Mouse (Mus musculus) CH12.LX (cell line): Measurements from ENCODE around the gene Minos1. TPM values are rescaled to one million over a fixed set of nuclear protein-coding genes. Genes with fewer than 3 reads are reported as not detected.

ENCODE experiments used
- DNase-seq: peaks from one replicate; pipeline ENCODE4 v3.0.0-alpha.2; 2013; ENCODE audit errors: extremely low read depth
- H3K27ac ChIP-seq: 2 replicates; pipeline ENCODE4 v1.5.1; 2012; ENCODE audit warnings: low read depth, mild to moderate bottlenecking, control low read depth, moderate library complexity; ENCODE audit not compliant: insufficient read depth
- H3K27me3 ChIP-seq: replicated peaks from 2 replicates; pipeline ENCODE3; 2012; ENCODE audit warnings: inconsistent platforms
- H3K36me3 ChIP-seq, 2 experiments: replicated peaks in 1 of 2; 2 replicates each; pipeline versions ENCODE3 to v1.6.1; 2012; ENCODE audit warnings: inconsistent platforms in 1 of 2, low read length in 1 of 2, mild to moderate bottlenecking in 1 of 2, mixed read lengths in 1 of 2, moderate library complexity in 1 of 2; ENCODE audit not compliant: control insufficient read depth in 1 of 2, insufficient read depth in 1 of 2
- H3K4me1 ChIP-seq, 2 experiments: 2 replicates each; pipeline ENCODE4 v1.6.1; 2012; ENCODE audit warnings: inconsistent platforms in 1 of 2, moderate library complexity in 1 of 2; ENCODE audit not compliant: insufficient read depth in 2 of 2, control insufficient read depth in 1 of 2
- H3K4me2 ChIP-seq: 2 replicates; pipeline ENCODE4 v1.6.1; 2012; ENCODE audit warnings: low read depth, mild to moderate bottlenecking, control low read depth; ENCODE audit not compliant: poor library complexity, insufficient read depth, severe bottlenecking
- H3K4me3 ChIP-seq, 3 experiments: fragments of 150-350 bp in 1 of 3; sonication (generic) in 1 of 3; replicated peaks in 1 of 3; 2 replicates each; pipeline versions ENCODE3 to v1.5.1; 2011 to 2012; ENCODE audit warnings: low read depth in 2 of 3, low read length in 2 of 3, mild to moderate bottlenecking in 2 of 3, moderate library complexity in 2 of 3, control low read depth in 1 of 3, improper control_type of control experiment in 1 of 3, inconsistent platforms in 1 of 3, mixed read lengths in 1 of 3; ENCODE audit not compliant: poor library complexity in 1 of 3
- H3K79me2 ChIP-seq: replicated peaks from 2 replicates; pipeline ENCODE4 v1.6.1; 2012; ENCODE audit warnings: mild to moderate bottlenecking, moderate library complexity; ENCODE audit not compliant: control insufficient read depth, poor library complexity, insufficient read depth, severe bottlenecking; ENCODE audit errors: extremely low read depth
- H3K9ac ChIP-seq: 2 replicates; pipeline ENCODE4 v1.6.1; 2012; ENCODE audit warnings: low read depth, mild to moderate bottlenecking, control low read depth, moderate library complexity; ENCODE audit not compliant: insufficient read depth
- H3K9me3 ChIP-seq: replicated peaks from 2 replicates; pipeline ENCODE3; 2012; ENCODE audit warnings: low read length, inconsistent platforms, mixed read lengths
- BHLHE40 ChIP-seq: IDR thresholded peaks from 2 replicates; pipeline ENCODE4 v1.6.1; 2011; ENCODE audit warnings: mild to moderate bottlenecking, low read depth, low read length, improper control_type of control experiment
- CHD1 ChIP-seq: IDR thresholded peaks from 2 replicates; pipeline ENCODE4 v1.6.1; 2012; ENCODE audit warnings: low read depth, low read length, improper control_type of control experiment, inconsistent platforms
- CHD2 ChIP-seq: IDR thresholded peaks from 2 replicates; pipeline ENCODE4 v1.6.1; 2011; ENCODE audit warnings: low read length, improper control_type of control experiment
- CTCF ChIP-seq, 2 experiments: IDR thresholded peaks in 1 of 2; conservative IDR thresholded peaks in 1 of 2; 2 replicates each; pipeline ENCODE4 v1.5.1; 2011 to 2012; ENCODE audit warnings: low read depth in 2 of 2, low read length in 2 of 2, improper control_type of control experiment in 1 of 2, inconsistent platforms in 1 of 2, mild to moderate bottlenecking in 1 of 2, moderate library complexity in 1 of 2
- E2F4 ChIP-seq: IDR thresholded peaks from 2 replicates; pipeline ENCODE4 v1.6.1; 2011; ENCODE audit warnings: low read depth, low read length, improper control_type of control experiment; ENCODE audit not compliant: insufficient replicate concordance
- ELF1 ChIP-seq: IDR thresholded peaks from 2 replicates; pipeline ENCODE4 v1.6.1; 2014; ENCODE audit warnings: low read depth, mild to moderate bottlenecking, inconsistent platforms, low read length, improper control_type of control experiment
- EP300 ChIP-seq: IDR thresholded peaks from 2 replicates; pipeline ENCODE4 v1.6.1; 2011; ENCODE audit warnings: low read length, improper control_type of control experiment
- ETS1 ChIP-seq: conservative IDR thresholded peaks from 2 replicates; pipeline ENCODE4 v1.6.1; 2012; ENCODE audit warnings: low read depth, mild to moderate bottlenecking, inconsistent platforms, low read length, improper control_type of control experiment, moderate library complexity
- GABPA ChIP-seq: IDR thresholded peaks from 2 replicates; pipeline ENCODE4 v1.6.1; 2012; ENCODE audit warnings: low read depth, low read length, improper control_type of control experiment, inconsistent platforms; ENCODE audit not compliant: insufficient replicate concordance
- HCFC1 ChIP-seq: IDR thresholded peaks from 2 replicates; pipeline ENCODE4 v1.6.1; 2012; ENCODE audit warnings: low read depth, mild to moderate bottlenecking, inconsistent platforms, low read length, improper control_type of control experiment
- IRF4 ChIP-seq: IDR thresholded peaks from 2 replicates; pipeline ENCODE4 v1.6.1; 2014; ENCODE audit warnings: low read depth, mild to moderate bottlenecking, inconsistent platforms, low read length, improper control_type of control experiment
- JUN ChIP-seq: IDR thresholded peaks from 2 replicates; pipeline ENCODE4 v1.6.1; 2011; ENCODE audit warnings: low read depth, mild to moderate bottlenecking, low read length, improper control_type of control experiment, moderate library complexity; ENCODE audit not compliant: insufficient read depth
- JUND ChIP-seq: conservative IDR thresholded peaks from 2 replicates; pipeline ENCODE4 v1.6.1; 2011; ENCODE audit warnings: low read depth, low read length, improper control_type of control experiment
- KAT2A ChIP-seq: IDR thresholded peaks from 2 replicates; pipeline ENCODE4 v1.6.1; 2012; ENCODE audit warnings: low read length, improper control_type of control experiment, inconsistent platforms; ENCODE audit not compliant: insufficient replicate concordance
- MAFK ChIP-seq: IDR thresholded peaks from 2 replicates; pipeline ENCODE4 v1.6.1; 2011; ENCODE audit warnings: low read length, improper control_type of control experiment; ENCODE audit not compliant: insufficient replicate concordance
- MAX ChIP-seq: IDR thresholded peaks from 2 replicates; pipeline ENCODE4 v1.6.1; 2011; ENCODE audit warnings: low read length, improper control_type of control experiment
- MAZ ChIP-seq: IDR thresholded peaks from 2 replicates; pipeline ENCODE4 v1.6.1; 2012; ENCODE audit warnings: low read depth, mild to moderate bottlenecking, inconsistent platforms, low read length, improper control_type of control experiment, moderate library complexity
- MEF2A ChIP-seq: IDR thresholded peaks from 2 replicates; pipeline ENCODE4 v1.6.1; 2014; ENCODE audit warnings: low read depth, mild to moderate bottlenecking, inconsistent platforms, low read length, improper control_type of control experiment, borderline replicate concordance
- MXI1 ChIP-seq: IDR thresholded peaks from 2 replicates; pipeline ENCODE4 v1.6.1; 2011; ENCODE audit warnings: mild to moderate bottlenecking, low read depth, low read length, improper control_type of control experiment
- MYC ChIP-seq: IDR thresholded peaks from 2 replicates; pipeline ENCODE4 v1.6.1; 2011; ENCODE audit warnings: low read depth, mild to moderate bottlenecking, improper control_type of control experiment, low read length
- NELFE ChIP-seq: IDR thresholded peaks from 2 replicates; pipeline ENCODE4 v1.6.1; 2011; ENCODE audit warnings: low read depth, low read length, improper control_type of control experiment
- NRF1 ChIP-seq: IDR thresholded peaks from 2 replicates; pipeline ENCODE4 v1.6.1; 2014; ENCODE audit warnings: low read depth, mild to moderate bottlenecking, inconsistent platforms, low read length, improper control_type of control experiment, moderate library complexity
- PAX5 ChIP-seq: IDR thresholded peaks from 2 replicates; pipeline ENCODE4 v1.6.1; 2012; ENCODE audit warnings: low read length, inconsistent platforms, mixed read lengths
- POLR2A ChIP-seq: IDR thresholded peaks from 2 replicates; pipeline ENCODE4 v1.6.1; 2011; ENCODE audit warnings: low read depth, mild to moderate bottlenecking, improper control_type of control experiment, low read length
- POLR2AphosphoS2 ChIP-seq: IDR thresholded peaks from 2 replicates; pipeline ENCODE4 v1.6.1; 2011; ENCODE audit warnings: low read depth, low read length, improper control_type of control experiment
- RAD21 ChIP-seq: IDR thresholded peaks from 2 replicates; pipeline ENCODE4 v1.6.1; 2011; ENCODE audit warnings: low read depth, mild to moderate bottlenecking, low read length, improper control_type of control experiment, moderate library complexity
- RCOR1 ChIP-seq: conservative IDR thresholded peaks from 2 replicates; pipeline ENCODE4 v1.6.1; 2012; ENCODE audit warnings: low read depth, mild to moderate bottlenecking, inconsistent platforms, low read length, improper control_type of control experiment
- SIN3A ChIP-seq: IDR thresholded peaks from 2 replicates; pipeline ENCODE4 v1.6.1; 2012; ENCODE audit warnings: low read length, improper control_type of control experiment, inconsistent platforms
- SMC3 ChIP-seq: IDR thresholded peaks from 2 replicates; pipeline ENCODE4 v1.6.1; 2011; ENCODE audit warnings: low read depth, low read length, improper control_type of control experiment
- TBP ChIP-seq: conservative IDR thresholded peaks from 2 replicates; pipeline ENCODE4 v1.6.1; 2011; ENCODE audit warnings: low read depth, low read length, improper control_type of control experiment
- TCF12 ChIP-seq: IDR thresholded peaks from 2 replicates; pipeline ENCODE4 v1.6.1; 2014; ENCODE audit warnings: low read depth, mild to moderate bottlenecking, inconsistent platforms, low read length, improper control_type of control experiment
- UBTF ChIP-seq: IDR thresholded peaks from 2 replicates; pipeline ENCODE4 v1.6.1; 2012; ENCODE audit warnings: low read depth, mild to moderate bottlenecking, inconsistent platforms, low read length, improper control_type of control experiment, moderate library complexity
- USF1 ChIP-seq: IDR thresholded peaks from 2 replicates; pipeline ENCODE4 v1.6.1; 2014; ENCODE audit warnings: low read depth, mild to moderate bottlenecking, inconsistent platforms, low read length, improper control_type of control experiment
- USF2 ChIP-seq: conservative IDR thresholded peaks from 2 replicates; pipeline ENCODE4 v1.6.1; 2011; ENCODE audit warnings: low read depth, low read length, improper control_type of control experiment
- ZC3H11A ChIP-seq: IDR thresholded peaks from 2 replicates; pipeline ENCODE4 v1.6.1; 2012; ENCODE audit warnings: low read depth, mild to moderate bottlenecking, inconsistent platforms, low read length, improper control_type of control experiment
- ZKSCAN1 ChIP-seq: IDR thresholded peaks from 2 replicates; pipeline ENCODE4 v1.6.1; 2012; ENCODE audit warnings: low read depth, inconsistent platforms, low read length, improper control_type of control experiment, borderline replicate concordance
- ZMIZ1 ChIP-seq: IDR thresholded peaks from 2 replicates; pipeline ENCODE4 v1.6.1; 2012; ENCODE audit warnings: low read depth, mild to moderate bottlenecking, inconsistent platforms, low read length, improper control_type of control experiment
- ZNF384 ChIP-seq: IDR thresholded peaks from 2 replicates; pipeline ENCODE4 v1.6.1; 2012; ENCODE audit warnings: low read depth, low read length, improper control_type of control experiment, inconsistent platforms
- dilution Hi-C: fragments of 300-500 bp; cut with MboI; formaldehyde crosslinking; loops from 2 replicates; pipeline ENCODE4 v1.14.3; 2020; ENCODE audit warnings: low sequenced_read_pairs; ENCODE audit not compliant: extremely low pct_unique_long_range_greater_than_20kb, extremely low pct_ligation_motif_present
- in situ Hi-C: fragments of 300-500 bp; cut with MboI; formaldehyde crosslinking; loops from 3 replicates; pipeline ENCODE4 v1.14.3; 2019; ENCODE audit warnings: low sequenced_read_pairs, low pct_ligation_motif_present, low pct_unique_long_range_greater_than_20kb, mixed read lengths
- polyA plus RNA-seq: library from polyadenylated mRNA; unstranded; fragments of >175 nt; gene quantifications from 2 replicates; pipeline ENCODE4 v1.2.1, GENCODE M21; 2012; ENCODE audit warnings: low read depth; ENCODE audit not compliant: insufficient read length
- total RNA-seq, 2 experiments: library from RNA; depleted of rRNA; stranded (reverse); fragments of 300-350 nt in 1 of 2; fragments of >200 nt in 1 of 2; gene quantifications; 2 replicates each; pipeline ENCODE4 v1.2.3; 2012 to 2014

Minos1 gene
- total and polyA plus RNA-seq, 3 experiments: 39.2 to 418 (median 151) TPM

DNA sequence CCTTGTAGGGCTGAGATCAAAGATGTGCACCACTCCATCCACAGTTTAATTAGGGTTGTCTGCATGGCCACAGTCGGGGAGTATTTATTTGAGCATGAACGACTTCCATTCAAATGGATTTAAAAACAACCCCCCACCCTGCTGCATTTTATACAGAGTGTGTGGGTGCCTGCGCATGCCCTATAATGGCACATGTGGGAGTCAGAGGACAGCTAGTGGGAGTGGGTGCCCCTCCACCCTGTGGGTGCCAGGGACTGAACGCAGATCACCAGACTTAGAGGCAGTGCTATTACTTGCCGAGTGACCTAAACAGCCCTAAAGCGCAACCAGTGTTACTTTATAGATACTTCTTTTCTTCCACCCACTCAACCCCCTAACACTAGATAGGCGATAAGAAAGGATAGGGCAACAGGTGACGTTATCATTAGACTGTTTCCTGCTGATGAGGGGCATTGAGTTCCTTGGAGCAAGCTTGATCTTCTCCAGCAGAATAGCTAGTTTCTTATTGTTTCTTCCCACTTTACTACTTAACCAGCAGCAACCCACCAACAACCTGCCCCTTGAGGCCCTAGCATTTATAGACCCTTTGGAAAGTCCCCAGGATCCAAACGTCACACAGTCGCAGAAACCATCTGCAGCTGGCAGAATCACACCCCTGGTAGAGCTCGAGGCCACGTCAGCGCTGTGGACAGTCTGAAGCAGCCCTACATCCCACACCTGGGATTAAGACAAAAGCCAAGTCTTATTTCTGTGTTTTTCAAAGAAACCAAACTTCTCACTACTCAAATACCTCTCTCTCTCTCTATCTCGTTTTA is 1.2 kb upstream of the Minos1 start:
- Histone ChIP-seq H3K27me3 (no peaks in the 10 kb centered on the region), H3K27ac (0 out of 2 replicates have a peak overlapping the region, but pooled peaks have one; percentile 0), H3K4me3 (peak overlapping the region; percentile 31 to 41 (median 35)), H3K36me3 (peaks cover 0 to 9% of the 10 kb centered on the region in 2 experiments), H3K4me1 (peaks cover 9 to 36% of the 10 kb centered on the region in 2 experiments), H3K79me2 (peaks cover 37% of the 10 kb centered on the region), H3K4me2 (peak overlapping the region; percentile 88), H3K9me3 (peaks cover 7% of the 10 kb centered on the region), H3K9ac (peak overlapping the region; percentile 41; the same call in 1 of the 2 replicates)
- dilution Hi-C loops: no loop called here
- TF ChIP-seq UBTF (no peak), ETS1 (peak; percentile 62; the same call in 1 of the 2 replicates), ZMIZ1 (no peak), ZKSCAN1 (no peak), MXI1 (0 out of 2 replicates have a peak, but pooled peaks have one; percentile 27), MAZ (no peak), POLR2A (peak; percentile 18; the same call in 1 of the 2 replicates), NRF1 (no peak), GABPA (no peak), E2F4 (no peak), CTCF (conservative IDR thresholded peaks at IDR 0.05 in 1 of 2, IDR thresholded peaks at IDR 0.05 in 1 of 2; ENCODE audit: low read depth in 2 of 2, low read length in 2 of 2) (no peak), ZC3H11A (no peak), KAT2A (no peak), MYC (peak; percentile 46; the same call in 1 of the 2 replicates), CHD2 (no peak), JUND (no peak), TBP (no peak), SMC3 (no peak), EP300 (peak; percentile 47; the same call in 1 of the 2 replicates), USF2 (no peak), BHLHE40 (no peak), MAFK (no peak), TCF12 (peak; percentile 49; the same call in 1 of the 2 replicates), RAD21 (no peak), ELF1 (no peak), ZNF384 (no peak), RCOR1 (no peak), USF1 (no peak), NELFE (0 out of 2 replicates have a peak, but pooled peaks have one; percentile 6), MAX (peak; percentile 67), CHD1 (no peak), JUN (no peak), HCFC1 (no peak), POLR2AphosphoS2 (no peak), PAX5 (no peak), MEF2A (0 out of 2 replicates have a peak, but pooled peaks have one; percentile 22), SIN3A (no peak), IRF4 (no peak)
- DNase-seq: peak; percentile 62
- in situ Hi-C loops: loop anchor here (5.0 kb wide), 1 partner anchor 45 kb away; no protein-coding TSS in a partner anchor
